Mouse (Mus musculus): ENCODE measurements around the gene Tmem215. TPM values are rescaled to one million over a fixed set of nuclear protein-coding genes. Genes with fewer than 3 reads are reported as not detected.

The Tmem215 gene
- polyA plus RNA-seq (2012; rRNA removed): 0.06 TPM in 2 replicates

GRCm38 (mm10) chr4:40471880-40472279 is at the start of gene Tmem215:
TSS of gene Tmem215 (plus strand) at chr4:40472180.

Other genes with a start within 250 kb of the Tmem215 start
- gene Ddx58, start 232.4 kb upstream of the Tmem215 start, polyA plus RNA-seq (2012; rRNA removed): 10.8 and 11.9 TPM in 2 replicates
- 5.6 and 6.0 TPM in 2 replicates for gene Smim27, start 202.6 kb upstream of the Tmem215 start, polyA plus RNA-seq (2012; rRNA removed)
- gene Topors, start 202.3 kb upstream of the Tmem215 start, polyA plus RNA-seq (2012; rRNA removed): 5.8 and 6.0 TPM in 2 replicates
- gene Ndufb6, start 192.8 kb upstream of the Tmem215 start, polyA plus RNA-seq (2012; rRNA removed): 80.0 and 83.2 TPM in 2 replicates
- 4.5 and 5.2 TPM in 2 replicates for gene Aptx, start 231.0 kb downstream of the Tmem215 start, polyA plus RNA-seq (2012; rRNA removed)
- 26.8 and 32.6 TPM in 2 replicates for gene Dnaja1, start 250.0 kb downstream of the Tmem215 start, polyA plus RNA-seq (2012; rRNA removed)